Mouse (Mus musculus) hindbrain, embryonic 16.5 days (tissue): Measurements from ENCODE around the gene Tiam1. TPM values are rescaled to one million over a fixed set of nuclear protein-coding genes. Genes with fewer than 3 reads are reported as not detected.

Experiments
- ATAC-seq: fragments of 200-750 bp; cut with Nextera tagmentation; 2 replicates; pipeline ENCODE4 v1.8.0; 2017; ENCODE audit warnings: moderate TSS enrichment, moderate library complexity
- H3K27ac ChIP-seq: fragments of 300-500 bp; sonication (generic); 2 replicates; pipeline ENCODE4 v1.5.1; 2014; ENCODE audit warnings: low read depth, mild to moderate bottlenecking, control low read depth, low read length, moderate library complexity
- H3K27me3 ChIP-seq: fragments of 300-500 bp; sonication (generic); replicated peaks from 2 replicates; pipeline ENCODE4 v1.6.1; 2014; ENCODE audit warnings: low read length; ENCODE audit not compliant: control insufficient read depth, insufficient read depth
- H3K36me3 ChIP-seq: fragments of 300-500 bp; sonication (generic); 2 replicates; pipeline ENCODE4 v1.6.1; 2014; ENCODE audit warnings: mild to moderate bottlenecking, low read length, moderate library complexity, mixed read lengths; ENCODE audit not compliant: control insufficient read depth, insufficient read depth
- H3K4me1 ChIP-seq: fragments of 300-500 bp; sonication (generic); 2 replicates; pipeline ENCODE4 v1.6.1; 2014; ENCODE audit warnings: low read depth, low read length; ENCODE audit not compliant: control insufficient read depth, insufficient read depth
- H3K4me2 ChIP-seq: fragments of 300-500 bp; sonication (generic); 2 replicates; pipeline ENCODE4 v1.6.1; 2014; ENCODE audit warnings: mild to moderate bottlenecking, low read length, control low read depth, moderate library complexity
- H3K4me3 ChIP-seq: fragments of 300-500 bp; sonication (generic); 2 replicates; pipeline ENCODE4 v1.5.1; 2014; ENCODE audit warnings: mild to moderate bottlenecking, low read length, control low read depth, moderate library complexity
- H3K9ac ChIP-seq: fragments of 300-500 bp; sonication (generic); 2 replicates; pipeline ENCODE4 v1.6.1; 2014; ENCODE audit warnings: low read depth, mild to moderate bottlenecking, control low read depth, low read length, moderate library complexity
- H3K9me3 ChIP-seq: fragments of 300-500 bp; sonication (generic); 2 replicates; pipeline ENCODE4 v1.6.1; 2014; ENCODE audit warnings: mild to moderate bottlenecking, low read length, moderate library complexity; ENCODE audit not compliant: control insufficient read depth
- WGBS: fragments of 180-500 bp; shearing (Covaris S2); extraction: QIAGEN DNeasy Blood & Tissue Kit; methylation state at CpG from one replicate; pipeline ENCODE4 v1.1.7; 2014; 5-methylcytosine and 5-hydroxymethylcytosine counted together
- polyA plus RNA-seq: library from polyadenylated mRNA; unstranded; fragments of >200 nt; fragmentation: Nextera tagmentation; extraction: Ambion mirVana; gene quantifications from 2 replicates; pipeline ENCODE4 v1.2.1, GENCODE M21; 2015

Gene Tiam1
- polyA plus RNA-seq, 1 experiment from 2014 or later: 16.6 TPM

GRCm38 (mm10) chr16:89921370-89921769 lies 222.2 kb downstream of the Tiam1 start:
- H3K9ac ChIP-seq: no peak overlapping the region
- peaks cover 9% of the 10 kb centered on the region for H3K4me1 ChIP-seq
- no peaks in the 10 kb centered on the region for H3K27me3 ChIP-seq
- no peak overlapping the region for H3K4me2 ChIP-seq
- no peaks in the 10 kb centered on the region for H3K36me3 ChIP-seq
- H3K9me3 ChIP-seq: no peaks in the 10 kb centered on the region
- no peak overlapping the region for H3K4me3 ChIP-seq
- no peak for ATAC-seq
- no peak overlapping the region for H3K27ac ChIP-seq
- 81% methylated on average over 14 of the region's 14 CpGs for WGBS

- Histone ChIP-seq H3K9ac (no peak overlapping the region), H3K36me3 (no peaks in the 10 kb centered on the region), H3K27me3 (no peaks in the 10 kb centered on the region), H3K4me2 (no peak overlapping the region), H3K4me1 (peaks cover 9% of the 10 kb centered on the region), H3K27ac (no peak overlapping the region), H3K9me3 (no peaks in the 10 kb centered on the region), H3K4me3 (no peak overlapping the region)
- 69% methylated on average over 8 of the region's 8 CpGs for WGBS
- no peak for ATAC-seq
Observed at GRCm38 (mm10) chr16:89920417-89920816, 223.2 kb downstream of the Tiam1 start.

- Histone ChIP-seq H3K36me3 (no peaks in the 10 kb centered on the region), H3K27ac (no peak overlapping the region), H3K4me3 (no peak overlapping the region), H3K4me1 (peaks cover 6% of the 10 kb centered on the region; the same call in 1 of the 2 replicates), H3K27me3 (no peaks in the 10 kb centered on the region), H3K4me2 (no peak overlapping the region), H3K9ac (no peak overlapping the region), H3K9me3 (no peaks in the 10 kb centered on the region)
- 80% methylated on average over 15 of the region's 15 CpGs for WGBS
- no peak for ATAC-seq
Observed at GRCm38 (mm10) chr16:89917404-89917803, 226.2 kb downstream of the Tiam1 start.

- Histone ChIP-seq H3K36me3 (no peaks in the 10 kb centered on the region), H3K4me3 (no peak overlapping the region), H3K9ac (no peak overlapping the region), H3K27ac (no peak overlapping the region), H3K4me2 (no peak overlapping the region), H3K4me1 (peaks cover 6% of the 10 kb centered on the region), H3K9me3 (no peaks in the 10 kb centered on the region), H3K27me3 (no peaks in the 10 kb centered on the region)
- ATAC-seq: no peak
- 89% methylated on average over 4 of the region's 4 CpGs for WGBS
Observed at GRCm38 (mm10) chr16:89914946-89915345, 228.6 kb downstream of the Tiam1 start.

GRCm38 (mm10) chr16:89912686-89913375 lies 230.7 kb downstream of the Tiam1 start:
- Histone ChIP-seq H3K4me1 (peaks cover 13% of the 10 kb centered on the region), H3K9ac (no peak overlapping the region), H3K4me2 (no peak overlapping the region), H3K9me3 (no peaks in the 10 kb centered on the region), H3K27me3 (no peaks in the 10 kb centered on the region), H3K4me3 (no peak overlapping the region), H3K27ac (no peak overlapping the region), H3K36me3 (no peaks in the 10 kb centered on the region)
- no peak for ATAC-seq
- WGBS: 63% methylated on average over 8 of the region's 8 CpGs

- Histone ChIP-seq H3K36me3 (no peaks in the 10 kb centered on the region), H3K9me3 (no peaks in the 10 kb centered on the region), H3K4me1 (peaks cover 13% of the 10 kb centered on the region), H3K9ac (peak overlapping the region; percentile 22; the same call in 1 of the 2 replicates), H3K27me3 (no peaks in the 10 kb centered on the region), H3K4me2 (peak overlapping the region; percentile 45), H3K27ac (peak overlapping the region; percentile 56; the same call in 1 of the 2 replicates), H3K4me3 (no peak overlapping the region)
- 39% methylated on average over 26 of the region's 26 CpGs for WGBS
- peak; percentile 53; the same call in 1 of the 2 replicates for ATAC-seq
Observed at GRCm38 (mm10) chr16:89909393-89910068, 234.0 kb downstream of the Tiam1 start.

- Histone ChIP-seq H3K27me3 (no peaks in the 10 kb centered on the region), H3K36me3 (no peaks in the 10 kb centered on the region), H3K27ac (no peak overlapping the region), H3K4me2 (no peak overlapping the region), H3K9me3 (no peaks in the 10 kb centered on the region), H3K4me1 (peaks cover 8% of the 10 kb centered on the region), H3K9ac (no peak overlapping the region), H3K4me3 (no peak overlapping the region)
- WGBS: 59% methylated on average over 9 of the region's 9 CpGs
- ATAC-seq: no peak
Observed at GRCm38 (mm10) chr16:89907651-89908050, 235.9 kb downstream of the Tiam1 start.

- Histone ChIP-seq H3K4me3 (no peak overlapping the region), H3K9me3 (no peaks in the 10 kb centered on the region), H3K9ac (no peak overlapping the region), H3K27me3 (no peaks in the 10 kb centered on the region), H3K4me2 (no peak overlapping the region), H3K36me3 (no peaks in the 10 kb centered on the region), H3K27ac (no peak overlapping the region), H3K4me1 (peaks cover 7% of the 10 kb centered on the region)
- ATAC-seq: no peak
- WGBS: 87% methylated on average over 7 of the region's 7 CpGs
Observed at GRCm38 (mm10) chr16:89906909-89907308, 236.7 kb downstream of the Tiam1 start.

- WGBS: 80% methylated on average over 1 of the region's 1 CpGs
- Histone ChIP-seq H3K27ac (no peak overlapping the region), H3K9ac (no peak overlapping the region), H3K9me3 (no peaks in the 10 kb centered on the region), H3K4me2 (no peak overlapping the region), H3K4me1 (peaks cover 7% of the 10 kb centered on the region), H3K4me3 (no peak overlapping the region), H3K27me3 (no peaks in the 10 kb centered on the region), H3K36me3 (no peaks in the 10 kb centered on the region)
- ATAC-seq: no peak
Observed at GRCm38 (mm10) chr16:89905730-89906305, 237.8 kb downstream of the Tiam1 start.
